Mouse (Mus musculus) kidney, adult 9 months (tissue): ENCODE data around the gene Lyz2.
"Not testable (repeated sequence)": the region's sequence is repeated elsewhere in the genome, so short reads cannot be mapped to it uniquely, and the experiment has no call there.

ENCODE experiments used
- DNase-seq: peaks from one replicate; pipeline ENCODE4 v3.0.0; 2022

Gene Lyz2

DNA sequence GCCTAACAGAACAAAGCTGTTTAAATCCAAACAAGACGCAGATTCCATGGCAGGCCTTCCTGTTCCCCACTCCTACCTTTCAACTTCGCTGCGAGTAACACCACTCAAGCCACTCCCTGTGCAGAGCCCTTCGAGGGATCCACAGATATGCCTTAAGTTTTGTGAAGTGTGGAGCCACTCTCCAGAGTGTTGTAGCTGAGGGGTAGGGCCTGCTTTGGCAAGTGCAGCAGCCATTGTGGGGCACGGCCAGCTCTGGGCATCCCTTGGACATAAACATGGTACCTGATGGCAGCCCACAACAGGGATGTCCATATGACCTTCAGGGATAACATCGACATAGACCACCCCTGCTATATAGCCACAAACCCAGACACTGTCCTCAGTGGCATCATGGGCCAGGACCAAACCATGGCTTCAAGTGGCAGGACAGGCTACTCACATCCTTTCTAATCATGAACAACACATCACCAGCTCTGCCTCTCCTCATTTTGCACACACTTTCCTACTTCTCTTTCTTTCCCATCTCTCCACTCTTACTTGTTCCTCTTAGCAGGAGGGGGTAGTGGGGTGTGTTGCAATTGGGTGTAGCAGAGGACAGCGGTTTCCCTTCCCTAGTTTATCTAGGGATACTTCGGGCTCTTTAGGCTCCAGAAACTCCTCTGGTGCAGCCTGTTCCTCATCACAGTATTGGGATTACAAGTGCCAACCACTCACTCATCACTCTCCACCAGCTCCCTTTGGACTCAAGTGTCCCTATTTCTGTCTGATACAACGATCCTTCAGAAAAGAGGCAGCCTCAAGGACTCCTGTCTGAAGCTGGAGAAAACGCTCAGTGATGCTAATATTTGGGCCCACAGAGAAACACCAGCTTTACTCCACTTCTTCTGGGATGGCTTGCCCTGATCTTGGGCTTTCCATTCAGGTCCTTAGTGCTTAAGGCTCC is 2.7 kb upstream of the Lyz2 start:
- DNase-seq, result no peak

DNA sequence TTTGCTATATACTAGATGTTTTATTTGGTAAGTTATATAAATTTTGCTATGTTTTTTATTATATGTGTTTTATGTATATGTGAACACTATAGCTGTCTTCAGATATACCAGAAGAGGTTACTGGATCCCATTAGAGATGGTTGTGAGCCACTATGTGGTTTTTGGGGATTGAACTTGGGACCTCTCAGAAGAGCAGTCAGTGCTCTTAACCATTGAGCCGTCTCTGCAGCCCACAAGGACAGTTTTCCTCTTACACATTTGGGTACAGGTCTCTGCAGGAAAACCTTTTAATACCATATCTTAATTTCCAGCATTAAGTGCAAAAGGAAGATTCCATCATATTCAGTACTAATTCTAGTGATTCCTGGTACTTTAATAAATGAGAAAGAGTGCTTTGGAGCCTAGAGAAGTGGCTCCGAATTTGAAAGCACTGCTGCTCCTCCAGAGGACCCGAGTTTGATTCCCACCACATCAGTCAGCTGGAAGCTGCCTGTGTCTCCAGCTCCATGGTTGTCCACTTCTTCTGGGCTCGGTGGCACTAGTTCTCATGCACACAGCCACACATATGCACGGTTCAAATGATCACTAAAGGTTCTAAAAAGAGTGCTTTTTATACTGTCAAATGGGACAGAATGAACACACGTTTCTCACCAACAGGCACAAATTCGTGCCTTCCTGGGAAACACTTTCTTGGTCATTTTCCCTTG is 1.9 kb upstream of the Lyz2 start:
- no peak for DNase-seq

DNA sequence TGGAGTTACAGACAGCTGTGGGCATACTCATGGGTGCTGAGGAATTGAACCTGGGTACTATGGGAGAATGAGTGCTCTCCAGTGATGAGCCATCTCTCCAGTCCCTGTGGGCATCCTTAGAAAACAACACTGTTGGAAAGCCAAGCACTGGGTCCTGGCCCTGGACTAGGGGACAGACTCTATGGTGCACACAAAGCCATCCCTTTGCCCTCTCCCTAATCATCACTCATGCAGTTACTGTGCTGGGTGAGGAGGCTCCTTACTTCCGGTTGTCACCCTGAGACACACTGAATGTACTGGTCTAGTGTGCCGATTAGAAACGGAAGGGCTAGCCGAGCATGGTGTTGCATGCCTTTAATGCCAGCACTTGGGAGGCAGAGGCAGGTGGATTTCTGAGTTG is 1.1 kb upstream of the Lyz2 start:
- DNase-seq, result not testable (repeated sequence)

DNA sequence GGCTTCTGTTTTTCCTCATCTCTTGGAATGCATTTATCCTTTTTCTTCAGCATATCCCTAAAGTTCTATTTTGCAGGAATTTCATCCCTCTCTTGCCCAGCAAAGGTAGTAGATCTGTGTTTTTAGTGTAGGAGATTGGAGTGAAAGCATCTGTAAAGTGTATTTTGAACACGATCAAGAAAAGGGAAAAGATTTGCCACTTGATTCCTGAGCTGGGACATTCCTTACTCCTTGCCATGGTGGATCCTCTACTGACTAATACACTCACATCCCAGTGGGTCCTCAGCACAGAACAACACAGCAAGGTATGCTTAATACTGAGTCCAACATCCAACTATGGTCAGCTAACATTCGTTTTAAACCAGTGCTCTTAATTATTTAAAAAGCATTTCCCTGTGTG is 430 bp upstream of the Lyz2 start:
- no peak for DNase-seq

DNA sequence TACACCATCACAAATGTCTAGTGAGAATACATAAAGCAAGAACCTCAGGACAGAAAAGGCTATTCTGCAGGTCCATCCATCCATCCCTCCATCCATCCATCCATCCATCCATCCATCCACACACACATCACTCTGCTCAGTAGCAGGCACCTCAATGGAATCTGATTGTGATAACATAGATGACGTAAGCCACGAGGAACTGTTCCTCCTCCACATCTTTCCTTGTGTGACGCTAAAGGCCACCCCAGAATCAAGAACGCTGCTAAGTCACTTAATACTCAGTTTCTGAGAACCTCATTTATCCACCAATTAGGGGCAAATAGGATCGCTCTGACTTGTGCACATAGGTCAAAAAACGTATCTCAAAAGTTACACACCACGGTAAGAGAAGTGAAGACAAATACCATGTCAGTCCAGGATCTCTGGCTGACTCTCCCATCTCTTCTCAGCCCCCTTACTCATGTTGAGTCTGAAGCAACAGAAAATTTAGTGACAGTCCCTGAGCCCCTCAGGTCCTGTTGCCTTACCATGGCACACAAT is 670 bp downstream of the Lyz2 start:
- no peak for DNase-seq

DNA sequence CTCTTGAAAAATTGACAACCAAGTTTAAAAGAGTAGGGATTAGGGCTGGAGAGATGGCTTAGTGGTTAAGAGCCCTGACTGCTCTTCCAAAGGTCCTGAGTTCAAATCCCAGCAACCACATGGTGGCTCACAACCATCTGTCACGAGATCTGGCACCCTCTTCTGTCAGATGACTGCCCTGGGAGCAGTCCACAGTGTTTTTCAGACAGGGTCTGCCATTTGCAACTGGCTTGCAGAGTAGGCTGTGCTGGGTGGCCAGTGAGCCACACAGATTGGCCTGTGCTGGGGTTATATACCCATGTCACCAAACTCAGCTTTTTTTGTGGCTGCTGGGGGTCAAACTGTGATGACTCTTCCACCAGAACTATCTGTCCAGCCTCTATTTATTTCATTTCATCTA is 2.1 kb downstream of the Lyz2 start:
- DNase-seq, result no peak

DNA sequence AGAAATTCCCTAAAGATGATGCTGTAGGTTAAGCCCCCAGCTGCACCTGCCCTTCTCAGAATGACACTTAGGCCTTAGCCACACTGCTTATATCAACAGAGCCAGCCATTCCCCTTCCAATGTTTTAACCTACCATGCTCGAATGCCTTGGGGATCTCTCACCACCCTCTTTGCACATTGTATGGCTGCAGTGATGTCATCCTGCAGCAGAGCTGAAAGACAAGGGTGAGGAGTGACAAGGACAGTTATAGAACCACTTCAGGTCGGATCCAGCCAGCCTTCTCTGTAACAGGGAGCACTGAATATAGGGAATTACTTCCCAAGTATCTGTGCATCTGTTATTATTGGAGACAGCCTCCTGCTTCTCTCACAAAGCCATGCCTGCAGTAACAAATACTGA is 3.6 kb downstream of the Lyz2 start:
- not testable (repeated sequence) for DNase-seq

DNA sequence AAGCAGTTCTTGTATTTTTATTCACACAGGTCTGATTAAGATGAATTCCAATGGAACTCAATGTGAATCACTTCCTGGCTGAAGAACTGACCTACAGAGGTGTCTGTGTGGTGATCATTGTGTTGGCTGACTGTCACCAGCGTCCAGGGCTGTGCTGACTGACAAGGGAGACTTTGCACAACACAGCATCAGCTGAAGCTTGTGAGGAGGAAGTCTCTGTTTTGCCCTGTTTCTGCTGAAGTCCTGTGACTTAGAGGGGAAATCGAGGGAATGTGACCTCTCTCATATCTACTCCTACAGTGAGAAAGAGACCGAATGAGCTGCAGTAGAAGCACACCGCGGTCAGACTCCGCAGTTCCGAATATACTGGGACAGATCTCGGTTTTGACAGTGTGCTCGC is 4.3 kb downstream of the Lyz2 start:
- DNase-seq, result not testable (repeated sequence)

DNA sequence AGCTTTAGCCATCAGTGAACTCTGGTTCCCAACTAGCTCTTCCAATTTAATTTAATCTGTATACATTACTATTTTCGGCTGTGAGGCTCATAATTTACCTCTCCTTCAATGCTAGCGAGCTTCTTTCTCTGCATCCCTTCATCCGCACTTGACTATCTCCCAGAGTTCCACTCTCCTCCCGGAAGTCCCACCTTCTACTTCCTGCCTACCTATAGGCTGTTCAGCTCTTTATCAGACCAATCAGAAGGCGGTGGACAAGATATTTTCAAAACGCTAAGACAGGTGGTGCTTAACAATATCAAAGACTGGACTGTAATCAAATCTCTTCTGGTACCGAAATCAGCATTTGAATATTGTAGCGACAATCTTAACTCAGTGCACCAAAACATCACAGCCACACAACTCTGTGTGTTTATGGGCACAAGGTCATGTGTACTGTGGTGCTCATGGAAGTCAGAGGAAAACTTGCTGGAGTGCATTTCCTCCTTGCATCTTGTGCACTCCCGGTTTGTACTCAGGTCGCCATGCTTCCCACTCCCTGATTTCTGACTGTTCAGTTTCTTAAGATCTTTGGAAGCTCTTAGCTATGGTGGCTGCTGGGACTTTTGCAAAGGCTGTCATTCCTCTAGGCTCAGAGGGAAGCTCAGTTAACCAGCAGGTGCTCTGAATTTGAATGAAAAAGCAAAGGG is 6.3 kb downstream of the Lyz2 start:
- DNase-seq, result no peak

DNA sequence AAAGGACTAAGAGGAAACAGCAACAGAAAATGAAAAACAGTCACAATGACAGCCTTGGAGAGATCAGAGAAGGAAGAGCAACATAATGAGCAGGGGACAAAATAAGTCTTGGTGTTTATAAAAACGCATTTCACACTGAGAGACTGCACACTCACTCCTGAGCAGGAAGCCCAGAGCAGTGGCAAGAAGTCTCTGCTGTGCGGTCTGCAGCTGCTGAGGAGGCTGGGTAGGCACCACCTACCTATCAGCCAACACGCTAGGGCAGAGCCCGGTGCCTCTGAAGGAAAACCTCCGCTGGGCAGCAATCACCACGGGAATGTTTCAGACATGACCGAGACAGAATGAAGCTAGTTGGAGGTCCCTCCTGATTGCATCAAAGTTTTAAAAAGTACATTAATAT is 7.5 kb downstream of the Lyz2 start:
- DNase-seq, result not testable (repeated sequence)

DNA sequence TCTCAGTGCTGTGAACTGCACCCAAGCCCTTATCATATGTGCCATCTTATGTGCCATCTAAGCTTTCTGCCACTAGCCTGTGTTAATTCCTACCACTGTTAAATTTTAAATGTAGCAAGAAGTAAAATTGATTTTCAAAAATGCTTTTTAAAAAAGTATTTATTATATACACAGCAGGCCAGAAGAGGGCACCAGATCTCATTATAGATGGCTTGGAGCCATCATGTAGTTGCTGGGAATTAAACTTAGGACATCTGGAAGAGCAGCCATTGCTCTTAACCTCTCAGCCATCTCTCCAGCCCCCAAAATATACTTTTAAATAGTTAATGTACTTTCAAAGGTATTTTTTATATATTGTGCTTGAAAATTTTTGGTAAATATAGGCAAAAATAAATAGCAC is 10.1 kb downstream of the Lyz2 start:
- no peak for DNase-seq

DNA sequence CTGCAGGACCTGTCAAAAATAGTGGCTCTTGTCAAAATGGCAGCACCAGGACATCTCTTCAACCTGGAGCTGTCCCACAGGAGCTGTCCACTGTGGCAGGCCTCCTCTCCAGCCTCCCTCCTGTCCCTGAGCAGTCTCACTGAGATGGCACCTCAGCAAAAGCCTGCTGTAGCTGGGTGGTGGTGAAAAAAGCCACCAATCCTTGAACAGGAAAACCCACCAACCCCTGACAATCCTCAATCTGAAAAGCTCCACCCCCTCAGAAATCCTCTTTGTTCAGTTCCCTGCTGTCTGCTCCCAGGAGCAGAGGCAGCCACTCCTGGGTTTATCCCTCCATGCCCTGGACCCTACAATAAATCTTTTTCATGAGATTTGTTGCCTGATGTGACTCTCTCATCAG is 22.3 kb downstream of the Lyz2 start:
- DNase-seq, result no peak

DNA sequence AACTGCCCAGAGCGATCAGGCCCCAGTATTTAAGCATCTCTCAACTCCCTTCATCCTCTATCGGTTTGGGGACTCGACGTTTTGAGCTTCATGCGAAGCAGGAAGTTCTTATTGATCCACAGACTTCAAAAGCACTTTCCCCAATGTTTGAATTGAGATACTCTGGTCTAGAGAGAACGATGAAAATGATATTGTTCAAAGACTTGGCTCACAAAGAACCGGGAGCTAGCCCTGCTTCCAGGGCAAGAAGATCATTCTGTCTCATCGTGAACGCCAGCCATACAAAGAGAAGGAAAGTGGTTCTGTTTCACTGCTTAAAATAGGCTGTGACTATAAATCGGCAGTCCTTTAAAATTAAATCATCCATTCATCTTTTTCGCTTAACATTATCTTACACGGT is 43.5 kb downstream of the Lyz2 start, which contains the start of gene 9530003J23Rik:
9530003J23Rik (minus strand) TSS at position 101 of the 400 bp plus-strand sequence.
- DNase-seq, result no peak

DNA sequence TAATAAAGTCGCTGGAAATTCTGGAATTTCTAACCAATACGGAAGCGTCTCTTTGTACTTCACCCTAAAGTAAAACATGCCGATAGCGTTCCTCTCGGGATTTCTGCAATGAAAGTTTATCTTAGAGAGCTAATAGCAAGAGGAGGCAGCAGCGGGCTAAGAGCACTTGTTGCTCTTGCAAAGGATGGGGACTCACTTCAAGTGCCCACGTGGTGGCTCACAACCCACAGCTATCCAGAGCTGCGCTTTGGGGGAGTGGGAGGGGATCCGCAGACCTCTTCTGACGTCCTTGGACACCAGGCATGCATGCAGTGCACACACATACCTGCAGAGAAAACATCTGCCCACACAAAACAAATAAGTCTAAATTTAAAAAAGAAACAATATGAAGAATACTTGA is 46.3 kb downstream of the Lyz2 start:
- no peak for DNase-seq

DNA sequence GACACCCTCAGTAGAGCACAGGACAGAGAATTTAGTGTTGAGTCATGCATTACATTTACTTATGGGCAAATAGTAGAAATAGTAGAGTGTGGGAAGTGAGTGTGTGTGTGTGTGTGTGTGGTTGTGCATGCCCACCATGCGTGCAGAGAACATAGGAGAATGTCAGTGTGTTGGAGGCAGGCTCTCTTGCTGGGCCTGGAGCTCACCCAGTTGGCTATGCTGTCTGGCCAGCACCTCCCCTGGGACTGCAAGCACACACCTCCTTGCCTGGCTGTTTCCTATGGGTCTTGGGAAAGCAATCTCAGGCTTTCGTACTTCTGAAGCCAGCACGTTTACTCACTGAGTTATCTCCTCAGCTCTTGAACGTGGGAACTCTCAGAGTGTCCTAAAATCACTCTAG is 47.3 kb downstream of the Lyz2 start:
- DNase-seq, result no peak

DNA sequence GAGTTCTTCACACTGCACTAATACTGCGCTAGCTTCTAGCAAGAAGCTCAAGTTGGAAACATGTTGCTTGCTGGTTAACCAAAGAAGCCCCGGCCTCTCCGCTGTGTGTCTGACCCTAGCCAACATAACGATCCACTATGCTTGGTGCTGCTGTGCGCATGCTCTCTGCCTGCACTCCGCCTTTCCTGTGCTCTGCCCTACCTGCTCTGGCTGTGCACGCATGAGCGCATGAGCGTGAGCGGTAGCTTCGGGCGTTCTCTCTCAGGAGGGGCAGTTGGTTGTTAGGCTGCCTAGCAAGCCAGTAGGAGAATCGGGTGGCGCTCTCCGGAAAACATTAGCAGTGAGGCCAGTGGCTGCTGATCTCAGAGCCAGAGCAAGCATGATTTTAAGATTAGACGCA is 52.3 kb downstream of the Lyz2 start:
- DNase-seq, result peak; percentile 83
